Mouse (Mus musculus) forebrain, postnatal 0 days (tissue): Measurements from ENCODE around the gene Rbm38. TPM values are rescaled to one million over a fixed set of nuclear protein-coding genes. Genes with fewer than 3 reads are reported as not detected.

ENCODE experiments used
- ATAC-seq: fragments of 200-750 bp; cut with Nextera tagmentation; 2 replicates; pipeline ENCODE4 v1.8.0; 2017; ENCODE audit warnings: mild to moderate bottlenecking, moderate library complexity
- DNase-seq: peaks from one replicate; pipeline ENCODE4 v3.0.0-alpha.2; 2015
- H3K27ac ChIP-seq: fragments of 300-500 bp; sonication (generic); 2 replicates; pipeline ENCODE4 v1.5.1; 2014; ENCODE audit warnings: low read depth, mild to moderate bottlenecking, antibody characterized with exemption, low read length, moderate library complexity, mixed read lengths
- H3K27me3 ChIP-seq: fragments of 300-500 bp; sonication (generic); 2 replicates; pipeline ENCODE4 v1.6.1; 2014; ENCODE audit warnings: mild to moderate bottlenecking, low read length, mixed read lengths; ENCODE audit not compliant: insufficient read depth
- H3K36me3 ChIP-seq: fragments of 300-500 bp; sonication (generic); 2 replicates; pipeline ENCODE4 v1.6.1; 2014; ENCODE audit warnings: mild to moderate bottlenecking, moderate library complexity; ENCODE audit not compliant: insufficient read depth
- H3K4me1 ChIP-seq: fragments of 300-500 bp; sonication (generic); 2 replicates; pipeline ENCODE4 v1.6.1; 2014; ENCODE audit warnings: antibody characterized with exemption; ENCODE audit not compliant: insufficient read depth
- H3K4me2 ChIP-seq: fragments of 300-500 bp; sonication (generic); 2 replicates; pipeline ENCODE4 v1.6.1; 2014; ENCODE audit warnings: low read depth, mild to moderate bottlenecking, moderate library complexity
- H3K4me3 ChIP-seq: fragments of 300-500 bp; sonication (generic); 2 replicates; pipeline ENCODE4 v1.5.1; 2014; ENCODE audit warnings: low read depth, low read length, mixed read lengths
- H3K9ac ChIP-seq: fragments of 300-500 bp; sonication (generic); 2 replicates; pipeline ENCODE4 v1.6.1; 2014; ENCODE audit warnings: mild to moderate bottlenecking
- H3K9me3 ChIP-seq: fragments of 300-500 bp; sonication (generic); 2 replicates; pipeline ENCODE4 v1.6.1; 2016; ENCODE audit warnings: low read length
- CTCF ChIP-seq: sonication (generic); IDR thresholded peaks from 2 replicates; pipeline ENCODE4 v1.5.1; 2016; ENCODE audit warnings: antibody characterized with exemption, control low read depth, low read depth
- WGBS: fragments of 180-500 bp; shearing (Covaris S2); extraction: QIAGEN DNeasy Blood & Tissue Kit; methylation state at CpG from one replicate; pipeline ENCODE4 v1.1.7; 2014; 5-methylcytosine and 5-hydroxymethylcytosine counted together
- polyA plus RNA-seq: library from polyadenylated mRNA; unstranded; fragments of >200 nt; fragmentation: Nextera tagmentation; extraction: Ambion mirVana; gene quantifications from 2 replicates; pipeline ENCODE4 v1.2.1, GENCODE M21; 2015
- total RNA-seq: library from RNA; depleted of rRNA; stranded (reverse); fragments of >200 nt; gene quantifications from 2 replicates; pipeline ENCODE4 v1.2.3, GENCODE M21; 2014

Rbm38 gene
- total and polyA plus RNA-seq, 2 experiments from 2014 or later: 6.6 to 11.0 TPM

DNA sequence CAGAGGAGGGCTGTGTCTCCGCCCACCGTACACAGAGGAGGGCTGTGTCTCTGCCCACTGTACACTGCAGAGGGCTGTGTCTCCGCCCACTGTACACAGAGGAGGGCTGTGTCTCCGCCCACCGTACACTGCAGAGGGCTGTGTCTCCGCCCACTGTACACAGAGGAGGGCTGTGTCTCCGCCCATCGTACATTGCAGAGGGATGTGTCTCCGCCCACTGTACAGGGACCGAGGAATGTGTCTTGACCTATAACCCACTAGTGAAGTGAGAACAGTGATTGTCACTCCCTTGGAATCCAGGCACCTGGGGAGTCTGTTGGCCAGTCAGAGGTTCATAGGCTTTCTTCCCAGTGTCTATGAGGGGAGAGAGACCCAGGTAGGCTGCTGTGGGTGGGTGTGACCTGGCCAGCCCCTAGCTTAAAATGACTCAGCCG is 36.6 kb downstream of the Rbm38 start:
- Histone ChIP-seq H3K36me3 (no peaks in the 10 kb centered on the region), H3K4me3 (no peak overlapping the region), H3K4me1 (no peaks in the 10 kb centered on the region), H3K9me3 (no peaks in the 10 kb centered on the region), H3K27me3 (no peaks in the 10 kb centered on the region), H3K4me2 (no peak overlapping the region), H3K9ac (no peak overlapping the region), H3K27ac (no peak overlapping the region)
- 82% methylated on average over 11 of the region's 11 CpGs for WGBS
- ATAC-seq (no peak), DNase-seq (no peak)
- no peak for TF ChIP-seq CTCF

DNA sequence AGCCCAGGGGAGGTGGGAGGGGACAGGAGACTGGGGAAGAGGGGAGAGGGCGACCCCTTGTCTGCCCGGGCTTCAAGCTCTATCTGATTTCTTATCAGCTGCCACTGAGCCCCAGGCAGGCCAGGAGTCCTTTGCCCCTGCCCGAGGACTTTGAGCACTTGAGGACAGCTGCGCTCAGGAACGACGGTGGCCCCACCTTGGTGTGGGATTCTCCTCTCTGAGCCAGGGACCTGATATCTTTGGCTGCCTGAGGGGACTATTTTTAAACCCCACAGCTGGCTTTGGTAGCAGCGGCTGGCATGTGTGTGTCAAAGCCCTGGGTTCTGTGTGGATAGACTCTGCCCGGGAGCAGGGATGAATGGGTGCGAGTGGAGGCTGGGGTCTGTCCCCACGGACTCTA is 37.3 kb downstream of the Rbm38 start:
- H3K4me2 ChIP-seq: no peak overlapping the region
- no peaks in the 10 kb centered on the region for H3K9me3 ChIP-seq
- no peaks in the 10 kb centered on the region for H3K27me3 ChIP-seq
- 75% methylated on average over 10 of the region's 10 CpGs for WGBS
- DNase-seq: no peak
- TF ChIP-seq CTCF: no peak
- H3K27ac ChIP-seq: no peak overlapping the region
- H3K4me3 ChIP-seq: no peak overlapping the region
- no peaks in the 10 kb centered on the region for H3K4me1 ChIP-seq
- H3K9ac ChIP-seq: no peak overlapping the region
- H3K36me3 ChIP-seq: no peaks in the 10 kb centered on the region
- no peak for ATAC-seq

DNA sequence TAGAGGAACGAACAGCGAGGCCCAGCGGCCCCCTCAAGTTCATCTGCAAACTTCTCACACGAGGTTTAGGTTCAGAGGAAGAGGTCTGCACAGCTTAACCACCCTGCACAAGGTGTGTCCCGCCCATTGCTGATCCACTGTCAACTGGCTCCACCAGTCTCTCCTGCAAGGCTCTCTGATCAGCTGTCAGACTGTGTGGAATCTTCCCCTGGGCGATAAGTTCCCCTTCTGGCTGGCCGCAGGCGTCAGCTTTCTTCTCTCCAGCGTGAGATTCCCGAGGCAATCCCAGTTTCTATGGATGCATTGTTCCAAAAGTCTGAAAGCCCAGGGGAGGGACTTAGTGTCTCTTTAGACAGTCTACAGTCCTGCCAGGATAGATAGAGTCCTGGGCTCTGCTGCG is 38.0 kb downstream of the Rbm38 start:
- Histone ChIP-seq H3K4me1 (no peaks in the 10 kb centered on the region), H3K27ac (no peak overlapping the region), H3K4me2 (no peak overlapping the region), H3K4me3 (no peak overlapping the region), H3K9ac (no peak overlapping the region), H3K36me3 (no peaks in the 10 kb centered on the region), H3K9me3 (no peaks in the 10 kb centered on the region), H3K27me3 (no peaks in the 10 kb centered on the region)
- ATAC-seq (no peak), DNase-seq (no peak)
- 42% methylated on average over 11 of the region's 11 CpGs for WGBS
- TF ChIP-seq CTCF: no peak

DNA sequence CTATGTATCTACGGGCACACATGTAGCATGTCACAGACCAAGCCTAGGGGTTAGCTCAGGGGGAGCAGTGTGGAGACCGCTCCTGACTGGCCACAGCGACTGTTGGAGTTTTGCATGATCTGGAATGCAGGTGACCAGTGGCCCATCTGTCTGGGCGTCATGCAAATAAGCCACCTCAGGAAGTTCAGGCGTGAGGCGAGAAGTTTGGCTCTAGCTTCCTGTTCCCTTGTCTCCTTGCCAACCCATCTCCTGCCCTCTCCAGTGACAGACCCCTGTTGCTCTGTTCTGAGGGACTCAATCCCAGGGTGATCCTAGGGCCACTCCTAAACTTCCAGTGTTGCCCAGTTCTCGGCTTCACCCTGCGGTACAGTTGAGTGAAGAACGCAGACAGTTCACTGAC is 40.2 kb downstream of the Rbm38 start:
- 90% methylated on average over 9 of the region's 9 CpGs for WGBS
- H3K27me3 ChIP-seq: no peaks in the 10 kb centered on the region
- H3K4me1 ChIP-seq: no peaks in the 10 kb centered on the region
- no peak for TF ChIP-seq CTCF
- H3K4me2 ChIP-seq: no peak overlapping the region
- ATAC-seq (no peak), DNase-seq (no peak)
- no peaks in the 10 kb centered on the region for H3K36me3 ChIP-seq
- no peaks in the 10 kb centered on the region for H3K9me3 ChIP-seq
- no peak overlapping the region for H3K9ac ChIP-seq
- no peak overlapping the region for H3K27ac ChIP-seq
- H3K4me3 ChIP-seq: no peak overlapping the region

GRCm38 (mm10) chr2:173061443-173062351 is 41.4 kb downstream of the Rbm38 start:
- no peak for DNase-seq
- no peak for ATAC-seq
- no peak overlapping the region for H3K4me2 ChIP-seq
- H3K27ac ChIP-seq: no peak overlapping the region
- H3K27me3 ChIP-seq: no peaks in the 10 kb centered on the region
- H3K4me3 ChIP-seq: no peak overlapping the region
- H3K36me3 ChIP-seq: no peaks in the 10 kb centered on the region
- no peak for TF ChIP-seq CTCF
- H3K9ac ChIP-seq: no peak overlapping the region
- 81% methylated on average over 15 of the region's 15 CpGs for WGBS
- no peaks in the 10 kb centered on the region for H3K9me3 ChIP-seq
- no peaks in the 10 kb centered on the region for H3K4me1 ChIP-seq

DNA sequence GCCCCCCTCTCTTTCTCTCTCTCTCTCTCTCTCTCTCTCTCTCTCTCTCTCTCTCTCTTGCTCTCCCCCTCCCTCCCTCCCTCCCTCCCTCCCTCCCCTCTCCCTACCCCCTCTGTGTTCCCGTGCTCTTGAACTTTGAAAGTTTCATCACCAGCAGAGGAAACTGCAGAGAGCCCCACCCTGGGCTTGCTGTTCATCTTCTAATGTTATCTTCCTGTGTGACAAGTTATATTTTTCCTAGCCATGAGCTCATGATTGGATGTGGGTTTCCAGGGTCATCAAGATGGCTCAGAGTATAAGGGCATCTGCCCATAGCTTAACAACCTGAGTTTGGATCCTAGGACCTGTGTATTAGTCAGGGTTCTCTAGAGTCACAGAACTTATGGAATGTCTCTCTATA is 42.9 kb downstream of the Rbm38 start:
- Histone ChIP-seq H3K9me3 (no peaks in the 10 kb centered on the region), H3K4me1 (no peaks in the 10 kb centered on the region), H3K27ac (no peak overlapping the region), H3K36me3 (no peaks in the 10 kb centered on the region), H3K4me3 (no peak overlapping the region), H3K4me2 (no peak overlapping the region), H3K27me3 (no peaks in the 10 kb centered on the region), H3K9ac (no peak overlapping the region)
- TF ChIP-seq CTCF: no peak
- WGBS: 80% methylated on average over 1 of the region's 1 CpGs
- no peak for ATAC-seq
- no peak for DNase-seq

- no peaks in the 10 kb centered on the region for H3K27me3 ChIP-seq
- H3K4me1 ChIP-seq: no peaks in the 10 kb centered on the region
- no peak for ATAC-seq
- no peak overlapping the region for H3K9ac ChIP-seq
- DNase-seq: no peak
- TF ChIP-seq CTCF: no peak
- no peak overlapping the region for H3K27ac ChIP-seq
- H3K36me3 ChIP-seq: no peaks in the 10 kb centered on the region
- no peak overlapping the region for H3K4me2 ChIP-seq
- no peak overlapping the region for H3K4me3 ChIP-seq
- H3K9me3 ChIP-seq: no peaks in the 10 kb centered on the region
- WGBS: 85% methylated on average over 2 of the region's 2 CpGs
These were observed 44.6 kb downstream of the Rbm38 start for GRCm38 (mm10) chr2:173064864-173065263.
